Comparison of ENCODE assay signal across 8 mouse cellular contexts in genomic region chr4:150655989-150656388, GRCm38 (mm10). TPM values are rescaled to one million over a fixed set of nuclear protein-coding genes. Genes with fewer than 3 reads are reported as not detected.
DNase-seq lines count a peak whose midpoint lies in the region; ATAC-seq and TF ChIP-seq lines count a peak whose summit lies in the region.

No protein-coding gene starts in this region.

- H3K79me2 ChIP-seq in myocyte (ENCODE audit: control insufficient read depth, insufficient read depth): no peaks in the 10 kb centered on the region

- ATAC-seq in erythroid progenitor cell, adult 5-6 weeks (replicated peaks; ENCODE audit: low FRiP score, poor library complexity, severe bottlenecking): peak; percentile 70; the same call in 1 of the 2 replicates
- no peak for ATAC-seq in heart, embryonic 13.5 days (ENCODE audit: extremely low read depth, insufficient number of reproducible peaks, low FRiP score, low TSS enrichment)
- ATAC-seq in kidney, postnatal 0 days (replicated peaks; ENCODE audit: low FRiP score, low read depth): peak; percentile 71
- peak; percentile 74 for ATAC-seq in liver, embryonic 11.5 days (replicated peaks; ENCODE audit: low FRiP score)

- peak; percentile 61 for TF ChIP-seq CTCF in bone marrow macrophage, adult 2 months (IDR thresholded peaks at IDR 0.05; ENCODE audit: low read depth, low read length)
- TF ChIP-seq CTCF in kidney, postnatal 0 days (IDR thresholded peaks at IDR 0.05; ENCODE audit: low read depth): peak; percentile 95

- peaks cover 3% of the 10 kb centered on the region for H3K4me1 ChIP-seq in bone marrow macrophage, adult 2 months (ENCODE audit: control insufficient read depth, insufficient read depth, low read length)
- peaks cover 14% of the 10 kb centered on the region for H3K4me1 ChIP-seq in heart, embryonic 13.5 days
- no peaks in the 10 kb centered on the region for H3K4me1 ChIP-seq in kidney, postnatal 0 days (replicated peaks; ENCODE audit: insufficient read depth, low read length)
- H3K4me1 ChIP-seq in liver, embryonic 11.5 days (replicated peaks; ENCODE audit: control insufficient read depth, insufficient read depth, low read length): no peaks in the 10 kb centered on the region

- TF ChIP-seq POLR2A in bone marrow macrophage, adult 2 months (IDR thresholded peaks at IDR 0.05; ENCODE audit: borderline replicate concordance, low read depth, low read length): no peak
- no peak for TF ChIP-seq POLR2A in myocyte (IDR thresholded peaks at IDR 0.05; ENCODE audit: insufficient read length, low read depth)

- H3K9ac ChIP-seq in heart, embryonic 13.5 days: 0 out of 2 replicates have a peak overlapping the region, but pooled peaks have one; percentile 42
- no peak overlapping the region for H3K9ac ChIP-seq in kidney, postnatal 0 days (ENCODE audit: low read depth, low read length)
- H3K9ac ChIP-seq in liver, embryonic 11.5 days (ENCODE audit: low read depth, low read length): no peak overlapping the region

- peaks cover 49% of the 10 kb centered on the region for H3K27me3 ChIP-seq in heart, embryonic 13.5 days (replicated peaks)
- 0 out of 2 replicates have a peak, but pooled peaks cover 10% of the 10 kb centered on the region for H3K27me3 ChIP-seq in kidney, postnatal 0 days (ENCODE audit: insufficient read depth, low read length)
- H3K27me3 ChIP-seq in liver, embryonic 11.5 days (replicated peaks; ENCODE audit: control insufficient read depth, insufficient read depth, low read length): peaks cover 31% of the 10 kb centered on the region
- no peaks in the 10 kb centered on the region for H3K27me3 ChIP-seq in myocyte (ENCODE audit: control insufficient read depth, insufficient read depth, insufficient read length)

- peak; percentile 88 to 89 for DNase-seq in B cell, adult 2 months
- DNase-seq in kidney, postnatal 0 days (ENCODE audit: low spot score): peak; percentile 94
- DNase-seq in liver, embryonic 11.5 days (ENCODE audit: low spot score): peak; percentile 84
- DNase-seq in spleen, postnatal 4 days (ENCODE audit: low spot score in 2 of 2): peak; percentile 77 to 92

- no peaks in the 10 kb centered on the region for H3K36me3 ChIP-seq in heart, embryonic 13.5 days
- no peaks in the 10 kb centered on the region for H3K36me3 ChIP-seq in kidney, postnatal 0 days (ENCODE audit: insufficient read depth, low read length)
- H3K36me3 ChIP-seq in liver, embryonic 11.5 days (ENCODE audit: control insufficient read depth, insufficient read depth, low read length): no peaks in the 10 kb centered on the region
- H3K36me3 ChIP-seq in myocyte (ENCODE audit: control insufficient read depth, insufficient read depth): no peaks in the 10 kb centered on the region

- WGBS in heart, embryonic 13.5 days: 4% methylated on average over 17 of the region's 17 CpGs
- 5% methylated on average over 17 of the region's 17 CpGs for WGBS in kidney, postnatal 0 days
- 4% methylated on average over 17 of the region's 17 CpGs for WGBS in liver, embryonic 11.5 days

- H3ac ChIP-seq in myocyte (ENCODE audit: control insufficient read depth, insufficient read length): no peak overlapping the region

- peak overlapping the region; percentile 54 for H3K4me3 ChIP-seq in bone marrow macrophage, adult 2 months (ENCODE audit: insufficient read depth, low read length)
- no peak overlapping the region for H3K4me3 ChIP-seq in heart, embryonic 13.5 days
- no peak overlapping the region for H3K4me3 ChIP-seq in kidney, postnatal 0 days (replicated peaks; ENCODE audit: low read depth, low read length)
- H3K4me3 ChIP-seq in liver, embryonic 11.5 days (ENCODE audit: low read depth, low read length): no peak overlapping the region
- H3K4me3 ChIP-seq in myocyte: no peak overlapping the region

- H3K27ac ChIP-seq in bone marrow macrophage, adult 2 months (ENCODE audit: insufficient read depth, low read depth, low read length): no peak overlapping the region
- H3K27ac ChIP-seq in heart, embryonic 13.5 days (replicated peaks): no peak overlapping the region
- H3K27ac ChIP-seq in kidney, postnatal 0 days: no peak overlapping the region
- no peak overlapping the region for H3K27ac ChIP-seq in liver, embryonic 11.5 days (ENCODE audit: low read depth, low read length)

- no peaks in the 10 kb centered on the region for H3K9me3 ChIP-seq in heart, embryonic 13.5 days
- H3K9me3 ChIP-seq in kidney, postnatal 0 days (replicated peaks; ENCODE audit: low read length): no peaks in the 10 kb centered on the region
- peaks cover 4% of the 10 kb centered on the region; the same call in 1 of the 2 replicates for H3K9me3 ChIP-seq in liver, embryonic 11.5 days (ENCODE audit: control insufficient read depth, low read length)

- peak overlapping the region; percentile 41 for H3K4me2 ChIP-seq in heart, embryonic 13.5 days
- peak overlapping the region; percentile 25; the same call in 1 of the 2 replicates for H3K4me2 ChIP-seq in kidney, postnatal 0 days (ENCODE audit: low read length)
- H3K4me2 ChIP-seq in liver, embryonic 11.5 days: peak overlapping the region; percentile 48
- H3K4me2 ChIP-seq in myocyte (ENCODE audit: low read depth): peak overlapping the region; percentile 42

TF ChIP-seq in myocyte, 11 proteins besides CTCF, POLR2A, EP300 and RAD21:
- TF ChIP-seq E2F4 (IDR thresholded peaks at IDR 0.05; ENCODE audit: insufficient read depth): no peak
- TF ChIP-seq MYOG (IDR thresholded peaks at IDR 0.05; ENCODE audit: control insufficient read depth in 1 of 3, insufficient read depth in 1 of 3, insufficient read length in 2 of 3, low read depth in 2 of 3): peak in 1 of 3 experiments; percentile 50
- TF ChIP-seq MYOD1 (IDR thresholded peaks at IDR 0.05; ENCODE audit: control insufficient read depth in 1 of 3, insufficient read length in 2 of 3, low read depth in 2 of 3): peak in 2 of 3 experiments; percentile 6 to 27

RNA-seq across cellular contexts. Expression of gene Slc45a1, which starts 4.0 kb away (rescaled TPM):
- 0.21 TPM in 1 of 2 replicates, not detected in the other for polyA plus RNA-seq in bone marrow macrophage, adult 2 months (2012; ENCODE audit: insufficient read depth, insufficient read length, missing spikeins)
- not detected in 2 replicates for total RNA-seq in erythroid progenitor cell, adult 5-6 weeks (2015; ENCODE audit: low replicate concordance)
- not detected in 2 replicates for total RNA-seq in erythroid progenitor cell, adult 5-6 weeks (2017; ENCODE audit: low replicate concordance)
- polyA plus RNA-seq in heart, embryonic 13.5 days (2015; fragmentation: Nextera tagmentation; extraction: Ambion mirVana): 0.05 and 0.08 TPM in 2 replicates
- 0.04 TPM in 2 replicates for polyA plus RNA-seq in kidney, postnatal 0 days (2015; fragmentation: Nextera tagmentation; extraction: Ambion mirVana)
- 0.04 and 0.05 TPM in 2 replicates for polyA plus RNA-seq in liver, embryonic 11.5 days (2014; fragmentation: Nextera tagmentation; extraction: Ambion mirVana)
- polyA plus RNA-seq in myocyte (2012; fragmentation: generic; extraction: Trizol): not detected
